Comparison of ENCODE assay signal across 8 mouse cellular contexts in genomic region chr3:19953865-19954264, GRCm38 (mm10). TPM values are rescaled to one million over a fixed set of nuclear protein-coding genes. Genes with fewer than 3 reads are reported as not detected.
DNase-seq lines count a peak whose midpoint lies in the region; ATAC-seq and TF ChIP-seq lines count a peak whose summit lies in the region.

No protein-coding gene starts in this region.

- 2% methylated on average over 3 of the region's 3 CpGs for WGBS in hindbrain, embryonic 13.5 days
- WGBS in limb, embryonic 14.5 days: 36% methylated on average over 3 of the region's 3 CpGs
- 19% methylated on average over 3 of the region's 3 CpGs for whole genome bisulfite sequencing in midbrain, embryonic 12.5 days

- peak; percentile 4 for DNase-seq in cerebellum, adult 11-12 months
- DNase-seq in cerebellum, adult 11 months: no peak
- peak; percentile 3 for DNase-seq in brain, embryonic 18.5 days (ENCODE audit: low read depth, low spot score)
- DNase-seq in gastrocnemius, adult 8-10 months (ENCODE audit: low spot score in 2 of 2): peak; percentile 34 to 47
- DNase-seq in limb, embryonic 14.5 days (ENCODE audit: low spot score): peak; percentile 9
- DNase-seq in thymus, postnatal 0 days (ENCODE audit: low spot score): no peak

- H3K36me3 ChIP-seq in hindbrain, embryonic 13.5 days: no peaks in the 10 kb centered on the region
- H3K36me3 ChIP-seq in limb, embryonic 14.5 days (ENCODE audit: control insufficient read depth, insufficient read depth, low read length): no peaks in the 10 kb centered on the region
- H3K36me3 ChIP-seq in midbrain, embryonic 12.5 days: no peaks in the 10 kb centered on the region

- H3K9me3 ChIP-seq in hindbrain, embryonic 13.5 days: no peaks in the 10 kb centered on the region
- H3K9me3 ChIP-seq in limb, embryonic 14.5 days (ENCODE audit: control insufficient read depth, low read length): no peaks in the 10 kb centered on the region
- no peaks in the 10 kb centered on the region for H3K9me3 ChIP-seq in midbrain, embryonic 12.5 days

- H3K9ac ChIP-seq in hindbrain, embryonic 13.5 days: no peak overlapping the region
- no peak overlapping the region for H3K9ac ChIP-seq in limb, embryonic 14.5 days (ENCODE audit: low read depth, low read length, severe bottlenecking)
- H3K9ac ChIP-seq in midbrain, embryonic 12.5 days (replicated peaks): no peak overlapping the region

- H3K4me1 ChIP-seq in hindbrain, embryonic 13.5 days (replicated peaks): peaks cover 9% of the 10 kb centered on the region; the same call in 1 of the 2 replicates
- H3K4me1 ChIP-seq in limb, embryonic 14.5 days (ENCODE audit: control insufficient read depth, insufficient read depth, low read length): peaks cover 4% of the 10 kb centered on the region
- 0 out of 2 replicates have a peak, but pooled peaks cover 3% of the 10 kb centered on the region for H3K4me1 ChIP-seq in midbrain, embryonic 12.5 days

- H3K27me3 ChIP-seq in hindbrain, embryonic 13.5 days: no peaks in the 10 kb centered on the region
- H3K27me3 ChIP-seq in limb, embryonic 14.5 days (ENCODE audit: control insufficient read depth, insufficient read depth, low read length): no peaks in the 10 kb centered on the region
- no peaks in the 10 kb centered on the region for H3K27me3 ChIP-seq in midbrain, embryonic 12.5 days

- no peak overlapping the region for H3K27ac ChIP-seq in hindbrain, embryonic 13.5 days
- H3K27ac ChIP-seq in limb, embryonic 14.5 days (replicated peaks; ENCODE audit: low read depth, low read length): no peak overlapping the region
- H3K27ac ChIP-seq in midbrain, embryonic 12.5 days (replicated peaks): no peak overlapping the region

- ATAC-seq in hindbrain, embryonic 13.5 days (ENCODE audit: low FRiP score): peak; percentile 75
- ATAC-seq in limb, embryonic 14.5 days (ENCODE audit: low FRiP score, low read depth): no peak
- ATAC-seq in midbrain, embryonic 12.5 days (ENCODE audit: low FRiP score, low read depth): peak; percentile 34; the same call in 1 of the 2 replicates

- H3K4me2 ChIP-seq in hindbrain, embryonic 13.5 days: no peak overlapping the region
- no peak overlapping the region for H3K4me2 ChIP-seq in limb, embryonic 14.5 days (replicated peaks; ENCODE audit: low read depth, low read length, severe bottlenecking)
- H3K4me2 ChIP-seq in midbrain, embryonic 12.5 days (replicated peaks): no peak overlapping the region

- TF ChIP-seq POLR2A in limb, embryonic 14.5 days (IDR thresholded peaks at IDR 0.05; ENCODE audit: borderline replicate concordance, extremely low read depth, insufficient read depth, insufficient read length): no peak

- H3K4me3 ChIP-seq in hindbrain, embryonic 13.5 days: no peak overlapping the region
- H3K4me3 ChIP-seq in limb, embryonic 14.5 days (replicated peaks; ENCODE audit: low read length): no peak overlapping the region
- no peak overlapping the region for H3K4me3 ChIP-seq in midbrain, embryonic 12.5 days

RNA-seq across cellular contexts. Expression of gene Cp, which starts 3.0 kb away (rescaled TPM):
- total RNA-seq in gastrocnemius, adult 8-10 months (2022): 1 to 10 TPM; 2.8 to 5.4 (median 4.3) TPM
- polyA plus RNA-seq in hindbrain, embryonic 13.5 days (2015; fragmentation: Nextera tagmentation; extraction: Ambion mirVana): 11.9 and 12.1 TPM in 2 replicates
- 0.96 and 1.3 TPM in 2 replicates for polyA plus RNA-seq in limb, embryonic 14.5 days (2012; rRNA removed)
- 0.95 and 1.3 TPM in 2 replicates for polyA plus RNA-seq in limb, embryonic 14.5 days (2014; fragmentation: Nextera tagmentation; extraction: Ambion mirVana)
- 5.9 and 7.6 TPM in 2 replicates for polyA plus RNA-seq in midbrain, embryonic 12.5 days (2016; fragmentation: Nextera tagmentation; extraction: Ambion mirVana)
- polyA plus RNA-seq in thymus, postnatal 0 days (2015; fragmentation: Nextera tagmentation; extraction: Ambion mirVana): 2.9 and 3.1 TPM in 2 replicates

Comparison
In these comparisons a context has a peak if more than half of its experiments do, and no peak if none do; other contexts are left out.
1. DNase-seq: peak in cerebellum, adult 11-12 months (single experiment), brain, embryonic 18.5 days (single experiment), gastrocnemius, adult 8-10 months (2 of 2) and limb, embryonic 14.5 days (single experiment); none in cerebellum, adult 11 months (single experiment) and thymus, postnatal 0 days (single experiment).